Mouse (Mus musculus): ENCODE measurements around the gene Scyl3. TPM values are rescaled to one million over a fixed set of nuclear protein-coding genes. Genes with fewer than 3 reads are reported as not detected.
A peak's percentile ranks its signal among the peaks of the same experiment; 100 is the strongest.

Scyl3 gene
- polyA plus RNA-seq, 1 experiment from 2014 or later = 11.2 TPM

- H3K9me3 ChIP-seq (replicated peaks) = no peaks in the 10 kb centered on the region
- no peak overlapping the region for H3K4me2 ChIP-seq
- H3K9ac ChIP-seq = no peak overlapping the region
- no peaks in the 10 kb centered on the region for H3K36me3 ChIP-seq
- H3K4me1 ChIP-seq (replicated peaks) = no peaks in the 10 kb centered on the region; the same call in 1 of the 2 replicates
- H3K4me3 ChIP-seq (replicated peaks) = no peak overlapping the region
- WGBS (ENCODE audit: insufficient replicate concordance) = 80% methylated on average over 9 of the region's 9 CpGs
- no peak for ATAC-seq (ENCODE audit: low read depth)
- no peak for DNase-seq
- H3K27ac ChIP-seq = no peak overlapping the region
- no peaks in the 10 kb centered on the region for H3K27me3 ChIP-seq
Measured at GRCm38 (mm10) chr1:163910785-163911184, 18.1 kb upstream of the Scyl3 start.

GRCm38 (mm10) chr1:163911981-163912380, 16.9 kb upstream of the Scyl3 start:
- Histone ChIP-seq H3K9ac (no peak overlapping the region), H3K9me3 (replicated peaks) (no peaks in the 10 kb centered on the region), H3K27me3 (no peaks in the 10 kb centered on the region), H3K4me2 (no peak overlapping the region), H3K27ac (no peak overlapping the region), H3K36me3 (no peaks in the 10 kb centered on the region), H3K4me3 (replicated peaks) (no peak overlapping the region), H3K4me1 (replicated peaks) (no peaks in the 10 kb centered on the region; the same call in 1 of the 2 replicates)
- 76% methylated on average over 11 of the region's 11 CpGs for WGBS (ENCODE audit: insufficient replicate concordance)
- ATAC-seq (ENCODE audit: low read depth) (no peak), DNase-seq (no peak)

GRCm38 (mm10) chr1:163917349-163918160, 11.3 kb upstream of the Scyl3 start:
- Histone ChIP-seq H3K27me3 (no peaks in the 10 kb centered on the region), H3K9ac (no peak overlapping the region), H3K4me1 (replicated peaks) (no peaks in the 10 kb centered on the region), H3K36me3 (no peaks in the 10 kb centered on the region), H3K27ac (no peak overlapping the region), H3K9me3 (replicated peaks) (no peaks in the 10 kb centered on the region), H3K4me2 (no peak overlapping the region), H3K4me3 (replicated peaks) (no peak overlapping the region)
- WGBS (ENCODE audit: insufficient replicate concordance) = 80% methylated on average over 5 of the region's 5 CpGs
- no peak for DNase-seq
- ATAC-seq (ENCODE audit: low read depth) = no peak

- Histone ChIP-seq H3K4me1 (replicated peaks) (0 out of 2 replicates have a peak, but pooled peaks cover 3% of the 10 kb centered on the region), H3K36me3 (no peaks in the 10 kb centered on the region), H3K27ac (no peak overlapping the region), H3K9me3 (replicated peaks) (no peaks in the 10 kb centered on the region), H3K9ac (no peak overlapping the region), H3K4me3 (replicated peaks) (no peak overlapping the region), H3K27me3 (no peaks in the 10 kb centered on the region), H3K4me2 (no peak overlapping the region)
- WGBS (ENCODE audit: insufficient replicate concordance) = 69% methylated on average over 8 of the region's 8 CpGs
- ATAC-seq (ENCODE audit: low read depth) (no peak), DNase-seq (no peak)
Measured at GRCm38 (mm10) chr1:163924093-163924492, 4.8 kb upstream of the Scyl3 start.

GRCm38 (mm10) chr1:163929636-163930457, 947 bp downstream of the Scyl3 start:
- no peaks in the 10 kb centered on the region for H3K9me3 ChIP-seq (replicated peaks)
- DNase-seq (peak; percentile 80), ATAC-seq (ENCODE audit: low read depth) (peak; percentile 92)
- peak overlapping the region; percentile 95 for H3K9ac ChIP-seq
- peak overlapping the region; percentile 71 for H3K4me2 ChIP-seq
- no peaks in the 10 kb centered on the region for H3K27me3 ChIP-seq
- H3K36me3 ChIP-seq = peaks cover 18% of the 10 kb centered on the region
- peaks cover 26% of the 10 kb centered on the region for H3K4me1 ChIP-seq (replicated peaks)
- peak overlapping the region; percentile 86 for H3K27ac ChIP-seq
- under 1% methylated on average over 77 of the region's 77 CpGs for WGBS (ENCODE audit: insufficient replicate concordance)
- peak overlapping the region; percentile 94 for H3K4me3 ChIP-seq (replicated peaks)

DNA sequence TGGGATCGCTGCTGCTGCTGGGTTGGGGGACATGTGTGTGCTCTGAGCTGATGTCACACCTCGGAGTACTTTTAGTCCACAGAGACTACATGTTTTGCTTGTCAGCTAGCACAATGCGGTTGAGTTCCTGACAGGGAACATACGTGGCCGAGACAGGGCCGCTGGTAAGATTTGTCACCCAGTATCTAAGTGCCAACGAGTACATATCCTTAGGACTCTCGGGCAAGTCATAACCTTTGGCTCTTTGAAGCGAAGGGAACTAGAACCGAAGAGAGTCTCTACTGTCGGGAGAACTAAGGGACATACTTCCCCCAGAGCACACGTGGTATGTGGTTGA, 1.5 kb downstream of the Scyl3 start:
- peaks cover 26% of the 10 kb centered on the region for H3K4me1 ChIP-seq (replicated peaks)
- H3K36me3 ChIP-seq = peaks cover 24% of the 10 kb centered on the region
- DNase-seq (no peak), ATAC-seq (ENCODE audit: low read depth) (peak; percentile 22)
- peak overlapping the region; percentile 71 for H3K4me2 ChIP-seq
- H3K4me3 ChIP-seq (replicated peaks) = peak overlapping the region; percentile 94
- H3K27ac ChIP-seq = peak overlapping the region; percentile 86
- under 1% methylated on average over 12 of the region's 12 CpGs for WGBS (ENCODE audit: insufficient replicate concordance)
- peak overlapping the region; percentile 95 for H3K9ac ChIP-seq
- H3K9me3 ChIP-seq (replicated peaks) = no peaks in the 10 kb centered on the region
- no peaks in the 10 kb centered on the region for H3K27me3 ChIP-seq

DNA sequence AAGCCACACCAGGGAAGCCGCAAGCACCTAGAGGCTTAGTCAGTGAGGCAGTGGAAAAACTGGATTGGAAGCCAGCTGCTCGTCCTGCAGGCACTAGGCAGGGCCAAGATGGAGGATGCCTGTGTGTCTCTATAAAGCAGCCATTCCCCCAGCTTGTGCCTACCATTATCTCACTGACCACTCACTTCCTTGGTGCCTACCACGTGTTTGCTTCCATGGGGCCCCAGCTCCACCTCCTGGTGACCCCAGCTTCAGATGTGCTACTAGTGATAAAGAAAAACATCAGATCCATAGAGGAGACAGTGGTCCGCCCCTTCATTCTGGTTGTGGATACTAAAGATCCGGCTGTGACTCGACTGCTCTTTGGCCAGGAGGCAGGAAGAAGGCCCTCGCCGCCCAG, 2.9 kb downstream of the Scyl3 start:
- Histone ChIP-seq H3K36me3 (peaks cover 37% of the 10 kb centered on the region), H3K4me1 (replicated peaks) (peaks cover 26% of the 10 kb centered on the region), H3K27me3 (no peaks in the 10 kb centered on the region), H3K9ac (peak overlapping the region; percentile 95; the same call in 1 of the 2 replicates), H3K4me3 (replicated peaks) (peak overlapping the region; percentile 94), H3K4me2 (peak overlapping the region; percentile 71), H3K9me3 (replicated peaks) (no peaks in the 10 kb centered on the region), H3K27ac (peak overlapping the region; percentile 67)
- DNase-seq (peak; percentile 28), ATAC-seq (ENCODE audit: low read depth) (peak; percentile 37)
- WGBS (ENCODE audit: insufficient replicate concordance) = 45% methylated on average over 8 of the region's 8 CpGs

DNA sequence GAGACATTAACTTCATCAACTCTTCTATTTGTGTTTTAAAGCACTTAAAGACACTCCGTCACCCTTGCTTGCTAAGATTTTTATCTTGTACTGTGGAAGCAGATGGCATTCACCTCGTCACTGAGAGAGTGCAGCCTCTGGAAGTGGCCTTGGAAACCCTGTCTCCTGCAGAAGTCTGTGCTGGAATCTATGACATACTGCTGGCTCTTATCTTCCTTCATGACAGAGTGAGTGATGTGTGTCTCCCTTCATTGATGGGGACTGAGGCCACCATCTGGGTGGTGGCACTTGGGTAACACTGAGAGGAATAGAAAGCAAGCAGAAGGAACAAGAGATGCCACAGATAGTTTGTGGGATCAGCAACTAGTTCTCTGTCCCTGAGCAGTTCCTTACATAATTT, 5.7 kb downstream of the Scyl3 start:
- Histone ChIP-seq H3K4me1 (replicated peaks) (peaks cover 22% of the 10 kb centered on the region), H3K9ac (no peak overlapping the region), H3K9me3 (replicated peaks) (no peaks in the 10 kb centered on the region), H3K27me3 (no peaks in the 10 kb centered on the region), H3K4me3 (replicated peaks) (no peak overlapping the region), H3K4me2 (no peak overlapping the region), H3K27ac (no peak overlapping the region), H3K36me3 (peaks cover 62% of the 10 kb centered on the region)
- ATAC-seq (ENCODE audit: low read depth) (no peak), DNase-seq (no peak)
- 71% methylated on average over 2 of the region's 2 CpGs for WGBS (ENCODE audit: insufficient replicate concordance)

DNA sequence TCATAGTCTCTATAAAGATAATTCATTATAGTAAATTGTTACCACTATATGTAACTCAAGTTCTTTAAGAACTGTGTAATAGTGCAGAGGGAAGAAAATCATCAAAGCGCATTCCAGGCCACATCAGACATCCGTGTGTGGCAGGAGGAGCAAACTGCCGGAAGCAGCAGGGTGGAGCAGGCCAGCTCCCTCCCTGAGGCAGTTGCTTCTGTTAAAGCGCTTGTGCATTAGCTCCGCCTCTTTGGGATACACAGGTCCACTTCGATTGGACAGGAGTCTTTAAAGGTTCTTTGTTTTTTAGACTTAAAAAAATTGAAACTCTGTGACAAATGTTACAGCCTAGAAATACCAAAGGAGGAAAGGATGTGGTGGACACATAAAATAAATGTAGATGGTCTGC, 13.2 kb downstream of the Scyl3 start:
- no peak for ATAC-seq (ENCODE audit: low read depth)
- DNase-seq = no peak
- WGBS (ENCODE audit: insufficient replicate concordance) = 77% methylated on average over 6 of the region's 6 CpGs

DNA sequence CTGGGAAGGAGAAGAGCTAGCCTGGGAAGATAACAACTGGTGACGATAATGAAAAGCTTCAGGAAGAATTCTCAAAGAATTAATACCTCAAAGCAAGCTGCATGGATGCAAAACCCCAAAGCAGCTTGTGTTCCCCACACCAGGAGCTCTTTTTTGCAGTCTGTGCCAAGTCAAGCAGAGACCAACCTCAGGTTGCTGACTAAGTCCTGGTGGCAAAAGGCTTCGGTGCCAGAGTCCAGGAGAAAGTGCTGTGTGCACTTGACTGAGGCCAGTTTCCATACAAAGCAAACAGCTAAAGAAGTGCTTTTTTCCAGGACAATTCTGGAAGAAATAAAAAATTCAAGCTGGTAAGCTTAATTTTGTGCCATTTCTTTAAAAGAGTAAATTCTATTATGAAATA, 24.5 kb downstream of the Scyl3 start:
- 70% methylated on average over 2 of the region's 2 CpGs for WGBS (ENCODE audit: insufficient replicate concordance)
- ATAC-seq (ENCODE audit: low read depth) = no peak
- no peaks in the 10 kb centered on the region for H3K9me3 ChIP-seq (replicated peaks)
- DNase-seq = no peak
- H3K36me3 ChIP-seq = peaks cover 84% of the 10 kb centered on the region
- H3K4me2 ChIP-seq = no peak overlapping the region
- no peak overlapping the region for H3K27ac ChIP-seq
- H3K4me3 ChIP-seq (replicated peaks) = no peak overlapping the region
- no peak overlapping the region for H3K9ac ChIP-seq
- no peaks in the 10 kb centered on the region for H3K27me3 ChIP-seq
- H3K4me1 ChIP-seq (replicated peaks) = no peaks in the 10 kb centered on the region

More for the DNA sequence above, 13.2 kb downstream of the Scyl3 start:
- Histone ChIP-seq H3K9ac (no peak overlapping the region), H3K9me3 (replicated peaks) (no peaks in the 10 kb centered on the region), H3K4me2 (no peak overlapping the region), H3K4me3 (replicated peaks) (no peak overlapping the region), H3K36me3 (peaks cover 95% of the 10 kb centered on the region), H3K27ac (no peak overlapping the region), H3K4me1 (replicated peaks) (no peaks in the 10 kb centered on the region; the same call in 1 of the 2 replicates), H3K27me3 (no peaks in the 10 kb centered on the region)

GRCm38 (mm10) chr1:163958036-163958435, 29.1 kb downstream of the Scyl3 start:
- H3K27me3 ChIP-seq = no peaks in the 10 kb centered on the region
- WGBS (ENCODE audit: insufficient replicate concordance) = 72% methylated on average over 3 of the region's 3 CpGs
- DNase-seq (no peak), ATAC-seq (ENCODE audit: low read depth) (no peak)
- no peak overlapping the region for H3K27ac ChIP-seq
- H3K4me1 ChIP-seq (replicated peaks) = no peaks in the 10 kb centered on the region
- H3K4me2 ChIP-seq = no peak overlapping the region
- H3K9me3 ChIP-seq (replicated peaks) = no peaks in the 10 kb centered on the region
- H3K4me3 ChIP-seq (replicated peaks) = no peak overlapping the region
- H3K36me3 ChIP-seq = peaks cover 56% of the 10 kb centered on the region
- no peak overlapping the region for H3K9ac ChIP-seq
